Mouse (Mus musculus): ENCODE measurements at regions not wholly inside any gene's neighbourhood (a gene's known extent, or its start where the extent isn't known, plus 50 kb on each side); places are given as distances from the start of the nearest gene placed in this dataset.

- DNase-seq (ENCODE audit: extremely low read depth, insufficient read length, low spot score): no peak
These were observed 246.2 kb downstream of the Bcl11b start for GRCm38 (mm10) chr12:107757184-107757583.

- DNase-seq (ENCODE audit: extremely low read depth, insufficient read length, low spot score): no peak
These were observed 245.2 kb downstream of the Bcl11b start for GRCm38 (mm10) chr12:107757996-107758791.

GRCm38 (mm10) chr12:107759291-107759690, 244.1 kb downstream of the Bcl11b start:
- no peak for DNase-seq (ENCODE audit: extremely low read depth, insufficient read length, low spot score)

- DNase-seq (ENCODE audit: extremely low read depth, insufficient read length, low spot score): no peak
These were observed 243.5 kb downstream of the Bcl11b start for GRCm38 (mm10) chr12:107759911-107760310.

- DNase-seq (ENCODE audit: extremely low read depth, insufficient read length, low spot score): no peak
These were observed 241.3 kb downstream of the Bcl11b start for GRCm38 (mm10) chr12:107762140-107762539.

GRCm38 (mm10) chr12:107769801-107770515, 233.4 kb downstream of the Bcl11b start:
- DNase-seq (ENCODE audit: extremely low read depth, insufficient read length, low spot score): no peak

- DNase-seq (ENCODE audit: extremely low read depth, insufficient read length, low spot score): no peak
These were observed 232.9 kb downstream of the Bcl11b start for GRCm38 (mm10) chr12:107770516-107770836.

- DNase-seq (ENCODE audit: extremely low read depth, insufficient read length, low spot score): no peak
These were observed 232.1 kb downstream of the Bcl11b start for GRCm38 (mm10) chr12:107771325-107771724.

- no peak for DNase-seq (ENCODE audit: extremely low read depth, insufficient read length, low spot score)
These were observed 231.6 kb downstream of the Bcl11b start for GRCm38 (mm10) chr12:107771809-107772208.

GRCm38 (mm10) chr12:107778046-107778445, 225.4 kb downstream of the Bcl11b start:
- no peak for DNase-seq (ENCODE audit: extremely low read depth, insufficient read length, low spot score)

- no peak for DNase-seq (ENCODE audit: extremely low read depth, insufficient read length, low spot score)
These were observed 223.9 kb downstream of the Bcl11b start for GRCm38 (mm10) chr12:107779306-107780057.

- no peak for DNase-seq (ENCODE audit: extremely low read depth, insufficient read length, low spot score)
These were observed 221.3 kb downstream of the Bcl11b start for GRCm38 (mm10) chr12:107782147-107782546.

GRCm38 (mm10) chr12:107783831-107784230, 219.6 kb downstream of the Bcl11b start:
- DNase-seq (ENCODE audit: extremely low read depth, insufficient read length, low spot score): no peak

- DNase-seq (ENCODE audit: extremely low read depth, insufficient read length, low spot score): no peak
These were observed 213.6 kb downstream of the Bcl11b start for GRCm38 (mm10) chr12:107789818-107790217.

- no peak for DNase-seq (ENCODE audit: extremely low read depth, insufficient read length, low spot score)
These were observed 203.1 kb downstream of the Bcl11b start for GRCm38 (mm10) chr12:107800296-107800695.

- DNase-seq (ENCODE audit: extremely low read depth, insufficient read length, low spot score): peak; percentile 91
These were observed 195.8 kb downstream of the Bcl11b start for GRCm38 (mm10) chr12:107807634-107808033.

GRCm38 (mm10) chr12:107808158-107808715, 195.2 kb downstream of the Bcl11b start:
- DNase-seq (ENCODE audit: extremely low read depth, insufficient read length, low spot score): no peak

GRCm38 (mm10) chr12:107811231-107811630, 192.2 kb downstream of the Bcl11b start:
- no peak for DNase-seq (ENCODE audit: extremely low read depth, insufficient read length, low spot score)

GRCm38 (mm10) chr12:107812549-107813335, 190.7 kb downstream of the Bcl11b start:
- peak; percentile 43 for DNase-seq (ENCODE audit: extremely low read depth, insufficient read length, low spot score)

- DNase-seq (ENCODE audit: extremely low read depth, insufficient read length, low spot score): no peak
These were observed 188.5 kb downstream of the Bcl11b start for GRCm38 (mm10) chr12:107814926-107815325.

Data from 3134 (cell line).